Mouse (Mus musculus): ENCODE measurements at regions not wholly inside any gene's neighbourhood (a gene's known extent, or its start where the extent isn't known, plus 50 kb on each side); places are given as distances from the start of the nearest gene placed in this dataset.
"Not testable (repeated sequence)": the region's sequence is repeated elsewhere in the genome, so short reads cannot be mapped to it uniquely, and the experiment has no call there.

DNA sequence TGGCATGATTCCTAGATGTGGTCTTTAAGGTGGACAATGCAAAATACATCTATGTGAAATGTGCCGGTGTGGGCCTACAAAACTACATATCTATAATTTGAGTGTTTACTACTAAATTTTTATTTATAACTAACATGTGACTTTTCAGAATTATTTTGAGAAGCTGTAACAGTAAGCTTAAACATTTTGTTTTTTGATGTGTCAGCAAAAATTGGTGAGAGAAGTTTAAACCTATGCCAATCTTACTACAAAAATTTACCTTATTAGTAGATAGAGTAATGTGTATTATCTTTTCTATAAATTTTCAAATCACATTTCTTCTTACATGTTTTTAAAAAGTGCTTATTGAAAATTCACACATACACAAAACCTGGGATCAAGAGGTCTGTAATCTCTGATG lies 525.1 kb upstream of the Rorb start:
- in situ Hi-C loops (cut with MboI, MseI) = no loop called here

DNA sequence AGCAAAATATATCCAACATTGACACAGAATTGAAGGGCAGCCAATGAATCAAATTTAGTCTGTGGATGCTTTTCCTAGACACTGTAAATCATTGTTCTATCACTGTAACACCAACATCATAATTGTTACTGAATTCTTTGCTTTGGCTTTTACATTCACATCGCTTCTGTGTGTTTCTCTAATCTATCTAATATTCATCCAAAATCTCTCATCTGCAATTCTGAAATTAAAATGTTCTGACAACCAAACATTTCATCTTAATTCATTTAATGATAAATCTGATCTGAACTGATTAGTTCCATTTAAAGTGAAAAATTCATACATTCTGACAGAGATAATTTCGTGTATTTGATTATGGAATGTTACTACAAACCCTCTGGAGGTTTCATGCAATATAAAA lies 476.9 kb upstream of the Rorb start:
- in situ Hi-C loops (cut with MboI, MseI) = no loop called here

DNA sequence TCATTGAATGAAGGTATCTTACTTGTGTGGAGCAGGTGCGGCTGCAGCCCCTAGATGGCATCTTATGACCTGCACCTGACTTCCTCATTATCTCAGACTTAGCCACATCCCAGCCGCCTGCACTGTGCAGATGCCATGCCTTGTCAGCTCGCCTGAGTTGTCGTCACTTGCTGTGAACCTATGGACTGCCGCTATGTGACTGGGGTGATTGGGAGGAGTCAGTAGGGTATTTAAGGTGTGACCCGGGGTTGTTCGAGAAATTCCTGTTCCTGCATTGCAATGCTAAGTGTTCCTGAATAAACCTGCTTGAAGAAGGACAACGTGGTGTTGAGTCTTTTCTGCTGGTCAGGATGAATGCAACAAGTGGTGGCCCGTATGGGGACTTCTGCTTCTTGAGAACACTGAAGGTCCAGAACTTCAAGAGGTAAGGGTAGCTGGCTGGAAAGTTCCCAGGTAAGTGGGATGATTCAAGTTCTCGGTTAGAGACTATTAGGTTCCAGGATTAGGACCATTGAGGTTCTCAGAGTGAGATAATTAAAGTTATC lies 464.1 kb upstream of the Rorb start:
- in situ Hi-C loops (cut with MboI, MseI) = not testable (repeated sequence)

DNA sequence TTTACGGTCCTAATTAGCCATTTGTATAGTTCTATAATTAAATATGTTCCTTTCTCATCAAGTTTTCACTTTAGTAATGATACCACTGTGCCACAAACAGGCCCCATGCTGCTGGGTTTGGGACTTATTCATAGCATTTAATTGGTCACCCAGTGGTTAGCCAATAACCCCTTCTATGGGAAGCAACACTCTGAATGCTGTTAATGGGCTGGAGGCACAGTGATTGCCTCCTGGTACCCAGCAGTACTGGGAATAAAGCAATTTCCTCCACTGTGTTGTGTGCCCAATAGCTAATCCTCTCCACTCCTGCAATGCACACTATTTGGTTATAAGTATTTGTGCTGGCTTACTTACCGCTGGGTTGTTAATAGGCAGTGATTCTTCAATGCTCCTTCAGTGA lies 453.7 kb upstream of the Rorb start:
- in situ Hi-C loops (cut with MboI, MseI) = no loop called here

DNA sequence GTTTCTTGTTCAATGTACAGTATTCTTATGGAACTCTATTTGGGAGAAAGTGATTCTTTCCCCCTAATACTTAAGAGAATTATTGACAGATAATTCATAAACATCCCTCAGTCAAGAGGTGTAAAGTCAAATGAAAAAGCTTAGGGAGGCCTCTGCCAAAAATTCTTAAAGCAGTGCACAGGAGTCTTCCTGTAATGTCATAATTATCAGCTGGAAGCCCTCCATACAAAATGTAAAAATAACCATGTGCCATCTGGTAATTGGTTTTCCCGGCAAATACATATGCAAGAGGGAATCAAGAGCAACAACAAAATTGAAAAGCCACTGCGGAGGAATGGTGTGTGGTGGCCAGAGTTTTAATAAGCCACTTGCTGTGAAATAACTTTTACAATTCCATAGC lies 424.1 kb upstream of the Rorb start:
- in situ Hi-C loops (cut with MboI, MseI) = no loop called here

DNA sequence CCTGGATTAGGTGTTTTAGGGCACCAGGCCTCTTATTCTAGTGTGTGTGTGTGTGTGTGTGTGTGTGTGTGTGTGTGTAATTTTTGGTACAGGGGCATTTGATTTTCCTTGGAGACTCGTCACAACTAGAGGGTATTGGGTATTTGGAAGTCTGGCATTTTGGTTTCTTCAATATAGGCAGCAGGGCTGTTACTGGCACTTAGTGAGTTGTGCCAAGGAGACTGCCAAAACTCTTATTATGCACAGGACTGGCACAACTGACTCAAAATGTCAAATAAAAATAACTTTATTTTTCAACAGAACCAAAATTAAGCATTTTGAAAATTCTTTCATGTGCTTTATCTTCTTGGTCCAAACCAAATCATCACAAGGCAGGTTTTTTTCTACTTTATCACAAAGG lies 413.2 kb upstream of the Rorb start:
- in situ Hi-C loops (cut with MboI, MseI) = no loop called here

DNA sequence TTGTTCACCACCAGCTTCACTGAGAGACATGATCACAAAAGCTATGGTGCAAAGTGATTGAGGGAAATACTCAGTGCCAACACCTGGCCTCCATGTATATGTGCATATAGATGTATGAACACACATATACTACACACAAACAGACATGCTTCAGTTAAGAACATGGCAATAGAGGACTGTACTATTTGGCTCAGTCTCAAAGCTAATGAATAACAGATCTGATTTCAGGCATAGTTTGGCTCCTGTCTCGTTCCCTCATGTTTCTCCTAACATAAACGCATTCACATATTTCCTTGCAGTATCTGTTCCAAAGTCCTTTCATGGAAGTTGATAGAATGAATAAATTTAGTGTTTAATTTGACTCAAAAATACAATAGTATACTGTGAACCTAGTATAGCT lies 412.6 kb upstream of the Rorb start:
- in situ Hi-C loops (cut with MboI, MseI) = no loop called here

DNA sequence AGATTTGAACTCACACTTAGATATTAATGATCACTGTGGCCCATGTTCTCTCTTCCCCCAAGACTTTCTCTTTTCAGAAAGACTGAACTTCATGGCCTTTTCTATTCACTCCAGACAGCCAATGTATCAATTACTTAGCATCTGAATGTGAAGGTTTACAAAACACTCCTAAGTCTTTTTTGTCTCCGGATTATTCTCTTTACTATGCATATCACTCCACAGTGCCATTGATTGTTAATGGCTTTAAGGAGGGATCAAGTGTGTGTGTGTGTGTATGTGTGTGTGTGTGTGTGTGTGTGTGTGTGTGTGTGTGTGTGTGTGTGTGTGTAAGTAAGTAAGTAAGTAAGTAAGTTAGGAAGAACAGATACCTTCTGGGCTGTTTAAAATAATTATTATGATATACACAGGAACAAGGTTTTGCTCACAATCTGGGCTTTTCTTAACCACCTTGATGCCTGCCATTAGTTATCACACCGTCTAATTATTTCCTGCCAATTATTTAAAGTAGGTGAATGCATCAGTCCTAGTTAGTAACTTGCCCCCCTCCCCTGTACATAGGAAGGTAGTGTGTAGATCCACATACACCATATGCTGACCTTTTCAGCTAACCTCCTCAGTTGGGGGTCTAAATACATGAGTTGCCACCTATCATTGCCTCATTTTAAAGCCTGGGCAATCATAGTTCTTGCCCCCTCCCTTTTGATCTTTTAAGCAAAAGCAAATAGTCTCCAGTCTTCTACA lies 367.4 kb upstream of the Rorb start:
- in situ Hi-C loops (cut with MboI, MseI) = loop anchor here (25.0 kb wide), 1 partner anchor 791 kb away; no protein-coding TSS in a partner anchor

Data from T-helper 2 cell (primary cell).